Mouse (Mus musculus) kidney, postnatal 36 days (tissue): ENCODE data around the gene Gm8297.
"Not testable (repeated sequence)": the region's sequence is repeated elsewhere in the genome, so short reads cannot be mapped to it uniquely, and the experiment has no call there.

Source experiments
- DNase-seq, 2 experiments: peaks; one replicate each; pipeline ENCODE4 v3.0.0; 2021 to 2022; ENCODE audit warnings: mixed read lengths in 2 of 2

The Gm8297 gene

GRCm38 (mm10) chr14:4983635-4984034 lies at the start of gene Gm8297:
Gene Gm8297, plus strand, starts transcription at chr14:4983935.
- not testable (repeated sequence) for DNase-seq

DNA sequence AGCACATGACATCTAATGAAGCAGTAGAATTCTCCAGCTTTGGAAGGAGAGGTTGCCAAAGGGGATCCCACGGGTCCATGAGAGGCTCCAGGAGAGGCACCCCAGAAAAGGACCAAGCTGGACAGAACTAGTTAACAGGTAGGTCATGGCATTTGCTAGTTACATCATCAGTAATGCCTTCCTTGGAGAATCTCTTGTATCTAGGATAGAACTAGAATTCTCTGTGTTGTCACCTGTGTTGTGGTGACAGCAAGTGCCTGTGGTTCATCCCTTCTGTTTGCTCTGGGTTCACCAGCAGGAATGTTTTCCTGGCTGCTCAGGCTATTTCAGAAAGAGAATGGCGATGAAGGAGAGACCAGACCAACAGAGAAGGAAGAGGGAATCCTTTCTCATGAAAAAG lies 31.9 kb downstream of the Gm8297 start, which contains the start of gene Gm3298:
Gene Gm3298, plus strand, starts transcription at position 301 of the 400 bp plus-strand sequence.
- DNase-seq: not testable (repeated sequence)
